Mouse (Mus musculus) T-helper 17 cell (primary cell): ENCODE results near the gene Stoml1.

Experiments used
- in situ Hi-C, 2 experiments: fragments of 300-600 bp; cut with MboI, MseI; formaldehyde crosslinking; loops; 1 replicate in 1 of 2; 2 replicates in 1 of 2; pipeline ENCODE4 v1.15.1; 2025; ENCODE audit warnings: high pct_unique_total_duplicates in 2 of 2

Stoml1 gene

GRCm38 (mm10) chr9:58270081-58270480 is 17.1 kb downstream of the Stoml1 start:
- in situ Hi-C loops, result loop anchor here (10.0 to 25.0 kb wide), 2 partner anchors 505 to 1217 kb away; partner anchors contain the start of genes Arih1 (in 1 of the 2) and Clk3 (in 1 of the 2)

DNA sequence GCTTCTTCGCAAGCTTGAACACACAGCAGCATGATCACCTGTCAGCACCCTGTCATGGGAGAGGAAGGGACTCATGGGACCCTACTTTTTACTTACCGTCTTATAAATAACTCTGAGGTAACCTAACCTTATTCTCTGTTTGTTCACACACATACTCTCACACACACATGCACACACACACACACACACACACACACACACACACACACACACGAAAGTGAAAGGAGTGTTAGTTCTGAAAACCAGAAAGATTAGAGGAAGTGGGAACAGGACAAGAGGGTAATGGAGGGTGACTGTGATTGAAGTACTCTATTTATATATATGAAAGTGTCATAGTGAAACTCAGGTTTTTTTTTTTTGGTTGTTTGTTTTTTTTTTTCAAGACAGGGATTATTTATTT is 18.1 kb downstream of the Stoml1 start:
- in situ Hi-C loops, result loop anchor here (10.0 to 25.0 kb wide), 2 partner anchors 506 to 1216 kb away; partner anchors contain the start of genes Arih1 (in 1 of the 2) and Clk3 (in 1 of the 2)

DNA sequence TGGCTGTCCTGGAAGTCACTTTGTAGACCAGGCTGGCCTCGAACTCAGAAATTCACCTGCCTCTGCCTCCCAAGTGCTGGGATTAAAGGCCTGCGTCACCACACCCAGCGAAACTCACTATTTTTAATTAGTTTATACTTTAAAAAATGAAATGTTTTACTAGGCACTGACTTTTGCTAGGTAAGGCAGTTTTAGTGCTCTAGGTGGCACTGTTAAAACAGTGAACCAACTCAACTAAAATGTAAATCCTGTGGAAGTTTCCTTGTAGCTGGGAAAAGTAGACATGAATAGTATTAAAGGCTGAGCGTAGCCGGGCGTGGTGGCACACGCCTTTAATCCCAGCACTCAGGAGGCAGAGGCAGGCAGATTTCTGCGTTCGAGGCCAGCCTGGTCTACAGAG is 18.6 kb downstream of the Stoml1 start:
- in situ Hi-C loops, result loop anchor here (10.0 to 25.0 kb wide), 2 partner anchors 507 to 1216 kb away; partner anchors contain the start of genes Arih1 (in 1 of the 2) and Clk3 (in 1 of the 2)

- in situ Hi-C loops, result loop anchor here (10.0 to 25.0 kb wide), 2 partner anchors 507 to 1215 kb away; partner anchors contain the start of genes Arih1 (in 1 of the 2) and Clk3 (in 1 of the 2)
Measured at GRCm38 (mm10) chr9:58272068-58272541, 19.1 kb downstream of the Stoml1 start.

DNA sequence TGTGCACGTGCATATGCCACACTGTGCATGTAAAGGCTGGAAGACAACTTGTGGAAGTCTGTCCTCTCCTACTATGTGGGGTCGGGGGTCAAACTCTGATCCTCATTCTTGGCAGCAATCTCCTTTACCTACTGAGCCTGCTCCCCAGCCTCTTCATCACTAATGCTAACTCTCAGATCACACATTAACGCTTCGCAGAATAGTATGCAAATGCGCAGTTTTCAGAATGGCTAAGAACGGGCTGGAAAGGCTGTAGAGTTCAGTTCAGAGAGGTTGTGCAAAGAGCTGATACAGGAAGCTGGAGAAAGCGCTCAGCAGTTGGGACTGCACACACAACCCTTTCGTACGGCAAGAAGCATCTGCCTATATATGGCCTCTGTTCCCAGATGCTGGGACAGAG is 19.9 kb downstream of the Stoml1 start:
- in situ Hi-C loops, result loop anchor here (10.0 to 25.0 kb wide), 2 partner anchors 508 to 1214 kb away; partner anchors contain the start of genes Arih1 (in 1 of the 2) and Clk3 (in 1 of the 2)

DNA sequence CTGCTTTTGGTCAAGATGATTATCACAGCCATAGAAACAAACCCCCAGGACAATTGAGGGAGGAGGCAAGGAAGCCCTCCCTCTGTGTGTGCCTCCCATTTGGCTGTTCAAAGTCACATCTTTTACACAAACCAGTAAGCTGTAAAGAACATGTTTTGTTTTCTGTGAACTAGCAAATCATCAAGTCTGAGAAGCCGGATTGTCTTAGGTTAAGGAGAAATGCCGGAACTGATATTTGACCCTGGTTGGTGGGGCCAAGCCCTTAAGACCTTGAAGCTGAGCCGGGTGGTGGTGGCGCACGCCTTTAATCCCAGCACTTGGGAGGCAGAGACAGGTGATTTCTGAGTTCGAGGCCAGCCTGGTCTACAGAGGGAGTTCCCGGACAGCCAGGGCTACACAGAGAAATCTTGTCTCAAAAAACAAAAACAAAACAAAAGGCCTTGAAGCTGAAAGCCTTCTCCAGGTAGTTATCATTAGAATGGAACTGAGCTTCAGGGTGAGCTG is 21.2 kb downstream of the Stoml1 start:
- in situ Hi-C loops, result loop anchor here (10.0 to 25.0 kb wide), 2 partner anchors 509 to 1213 kb away; partner anchors contain the start of genes Arih1 (in 1 of the 2) and Clk3 (in 1 of the 2)

DNA sequence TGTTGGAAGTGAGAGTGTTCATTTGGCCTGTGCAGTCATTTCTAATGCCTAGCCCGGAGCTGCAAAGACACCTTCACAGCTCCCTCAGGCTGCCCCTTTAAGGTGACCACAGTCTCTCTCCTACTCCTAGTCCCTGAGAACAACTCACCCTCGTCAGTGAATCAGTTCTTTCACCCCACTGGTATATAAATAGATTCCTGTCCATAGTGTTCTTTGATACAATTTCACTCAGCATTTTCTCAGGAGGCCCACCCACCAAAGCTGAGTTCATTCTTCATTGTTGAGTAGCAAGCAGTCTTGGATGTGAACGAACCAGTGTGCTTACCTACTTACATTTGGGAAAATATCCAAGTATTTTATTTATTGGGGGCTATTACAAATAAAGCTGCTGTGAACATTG is 21.7 kb downstream of the Stoml1 start:
- in situ Hi-C loops, result loop anchor here (10.0 to 25.0 kb wide), 2 partner anchors 510 to 1213 kb away; partner anchors contain the start of genes Arih1 (in 1 of the 2) and Clk3 (in 1 of the 2)

DNA sequence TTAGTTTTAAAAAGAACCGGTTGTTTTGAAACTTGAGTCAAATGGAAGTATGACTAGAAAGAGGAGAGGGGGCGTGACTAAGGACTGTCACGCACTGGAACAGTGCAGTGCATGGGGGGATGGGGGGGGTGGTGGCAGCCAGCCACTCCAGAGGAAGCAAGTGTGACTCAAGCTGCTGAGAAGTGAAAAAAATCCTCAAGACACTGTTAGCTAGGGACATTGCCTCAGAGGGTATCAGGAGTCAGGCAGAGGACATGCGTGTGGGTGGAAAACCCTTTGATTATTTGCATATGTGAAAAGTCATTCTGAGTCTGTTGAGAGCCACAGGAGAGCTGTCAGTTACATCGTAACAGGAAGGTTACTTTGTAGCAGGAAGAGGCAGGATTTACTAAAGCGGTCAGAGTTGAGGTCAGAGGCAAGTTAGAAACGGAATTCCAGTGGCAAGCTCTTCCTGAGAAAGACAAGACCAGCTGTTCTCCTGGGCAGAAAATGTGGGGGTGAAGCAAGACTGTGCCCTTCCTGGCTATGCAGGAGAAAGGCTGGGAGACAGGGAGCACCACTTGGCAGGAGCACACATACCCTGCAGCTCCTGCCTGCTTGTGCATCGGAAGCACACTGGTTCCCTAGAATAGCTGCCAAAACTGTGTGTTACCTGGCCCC is 22.3 kb downstream of the Stoml1 start:
- in situ Hi-C loops, result loop anchor here in 1 of 2 experiments (10.0 kb wide), 1 partner anchor 510 kb away; the partner anchor contains the start of gene Clk3

GRCm38 (mm10) chr9:58275797-58276196 is 22.8 kb downstream of the Stoml1 start:
- in situ Hi-C loops, result loop anchor here in 1 of 2 experiments (10.0 kb wide), 1 partner anchor 511 kb away; the partner anchor contains the start of gene Clk3

GRCm38 (mm10) chr9:58276346-58276745 is 23.4 kb downstream of the Stoml1 start:
- in situ Hi-C loops, result loop anchor here in 1 of 2 experiments (10.0 kb wide), 1 partner anchor 512 kb away; the partner anchor contains the start of gene Clk3

GRCm38 (mm10) chr9:58278313-58278712 is 25.3 kb downstream of the Stoml1 start:
- in situ Hi-C loops, result loop anchor here in 1 of 2 experiments (10.0 kb wide), 1 partner anchor 514 kb away; the partner anchor contains the start of gene Clk3

DNA sequence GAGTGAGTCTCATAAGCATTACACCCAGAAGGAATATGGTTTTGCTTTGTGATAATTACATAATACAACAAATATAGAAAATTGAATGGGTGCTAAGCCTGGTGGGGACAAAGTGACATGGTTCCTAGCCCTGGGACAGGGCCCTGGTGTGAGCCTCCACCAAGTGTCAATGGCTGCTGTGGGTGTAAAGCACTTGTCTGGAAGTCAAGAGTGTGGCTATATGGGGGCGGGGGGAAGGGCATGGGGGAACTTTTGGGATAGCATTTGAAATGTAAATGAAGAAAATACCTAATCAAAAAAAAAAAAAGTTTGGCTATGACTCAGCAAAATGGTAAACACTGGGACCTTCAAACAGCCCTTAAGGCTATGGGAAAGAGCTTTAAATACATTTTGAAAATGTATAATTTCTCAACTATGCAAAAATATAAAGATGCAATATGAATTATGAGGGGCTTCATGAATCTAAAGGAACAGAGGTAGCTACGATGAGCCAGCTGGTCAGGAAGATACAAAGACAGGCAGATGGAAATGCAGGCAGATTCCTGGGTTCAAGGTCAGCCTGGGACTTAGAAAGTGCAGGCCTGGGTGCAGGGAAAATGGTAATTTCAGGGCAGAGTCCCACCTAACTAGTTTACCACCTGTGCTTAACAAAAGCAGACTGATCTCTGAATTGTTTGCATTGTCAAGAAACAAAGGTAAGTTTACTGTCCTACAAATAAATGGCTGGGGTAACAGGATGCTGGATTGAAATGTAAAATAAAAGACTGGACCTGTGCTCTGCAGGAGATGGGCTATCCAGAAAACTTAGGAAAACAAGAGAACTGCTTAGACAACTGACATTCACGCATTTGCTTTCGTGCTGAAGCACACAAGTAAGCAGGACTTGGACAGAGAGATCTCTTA is 26.1 kb downstream of the Stoml1 start:
- in situ Hi-C loops, result loop anchor here in 1 of 2 experiments (10.0 kb wide), 1 partner anchor 514 kb away; the partner anchor contains the start of gene Clk3

- in situ Hi-C loops, result loop anchor here (5.0 to 10.0 kb wide), 3 partner anchors 37 to 515 kb away; partner anchors contain the start of gene Clk3 (in 1 of the 2)
Measured at GRCm38 (mm10) chr9:58279780-58280179, 26.8 kb downstream of the Stoml1 start.

DNA sequence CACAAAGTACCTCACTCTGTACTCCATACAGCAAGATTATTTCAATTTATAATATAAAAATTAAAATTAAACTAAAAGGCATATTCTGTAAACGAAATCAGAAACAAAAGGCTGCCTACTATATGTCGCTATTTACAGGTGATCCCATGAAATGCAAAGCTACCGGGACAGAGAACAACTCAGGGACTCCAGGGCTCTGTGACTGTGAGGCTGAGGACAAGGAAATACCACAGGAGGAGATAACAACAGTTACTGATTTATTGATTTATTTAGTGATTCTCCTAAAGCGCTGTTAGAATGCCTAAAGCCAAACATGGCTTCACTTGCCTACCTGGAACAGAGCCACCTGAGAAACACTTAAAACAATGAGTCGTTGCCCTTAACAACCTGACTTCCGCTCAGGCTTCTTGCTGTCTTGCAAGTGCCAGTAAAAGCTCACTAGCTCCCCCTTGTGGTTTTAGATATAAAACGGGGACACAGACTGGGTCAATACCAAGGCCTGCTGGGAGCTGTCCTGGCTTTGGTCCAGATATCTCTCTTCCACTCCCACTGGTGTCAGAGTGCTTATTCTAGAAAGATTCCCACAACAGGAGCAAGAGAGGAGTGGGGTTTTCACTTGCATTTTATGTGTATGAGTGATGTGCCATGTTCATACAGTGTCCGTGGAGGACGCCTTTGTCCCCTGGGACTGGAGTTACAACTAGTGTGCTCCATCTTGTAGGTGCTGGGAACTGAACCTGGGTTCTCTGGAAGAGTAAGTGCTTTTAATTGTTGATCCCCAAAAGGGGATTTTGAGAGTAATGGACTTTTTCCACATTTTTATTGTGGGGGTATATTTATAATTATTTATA is 27.5 kb downstream of the Stoml1 start:
- in situ Hi-C loops, result loop anchor here (5.0 kb wide), 2 partner anchors 38 to 53 kb away; no protein-coding TSS in a partner anchor

GRCm38 (mm10) chr9:58281597-58281996 is 28.6 kb downstream of the Stoml1 start:
- in situ Hi-C loops, result loop anchor here (5.0 kb wide), 2 partner anchors 39 to 54 kb away; no protein-coding TSS in a partner anchor

GRCm38 (mm10) chr9:58283431-58283830 is 30.5 kb downstream of the Stoml1 start:
- in situ Hi-C loops, result loop anchor here (5.0 kb wide), 2 partner anchors 41 to 56 kb away; no protein-coding TSS in a partner anchor

DNA sequence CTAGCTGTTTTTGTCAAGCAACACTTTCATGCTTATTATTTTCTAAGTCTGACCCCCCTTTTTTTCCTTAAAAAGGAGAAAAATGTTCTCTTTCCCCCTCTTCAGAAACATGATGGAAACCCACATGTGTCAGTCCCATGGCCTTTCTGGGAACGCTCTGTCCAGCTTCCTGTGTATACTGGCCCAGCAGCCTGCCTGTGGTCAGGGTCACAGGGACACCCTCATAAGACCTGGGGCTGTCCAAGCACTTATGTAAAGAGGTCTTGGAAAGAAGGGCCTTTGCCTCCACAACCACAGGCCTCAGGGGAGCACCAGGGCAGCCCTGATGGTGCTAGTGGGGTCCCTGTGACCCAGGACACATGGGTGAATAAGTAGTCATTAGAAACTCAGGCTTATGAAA is 36.1 kb downstream of the Stoml1 start:
- in situ Hi-C loops, result no loop called here

GRCm38 (mm10) chr9:58289901-58290300 is 36.9 kb downstream of the Stoml1 start:
- in situ Hi-C loops, result no loop called here

DNA sequence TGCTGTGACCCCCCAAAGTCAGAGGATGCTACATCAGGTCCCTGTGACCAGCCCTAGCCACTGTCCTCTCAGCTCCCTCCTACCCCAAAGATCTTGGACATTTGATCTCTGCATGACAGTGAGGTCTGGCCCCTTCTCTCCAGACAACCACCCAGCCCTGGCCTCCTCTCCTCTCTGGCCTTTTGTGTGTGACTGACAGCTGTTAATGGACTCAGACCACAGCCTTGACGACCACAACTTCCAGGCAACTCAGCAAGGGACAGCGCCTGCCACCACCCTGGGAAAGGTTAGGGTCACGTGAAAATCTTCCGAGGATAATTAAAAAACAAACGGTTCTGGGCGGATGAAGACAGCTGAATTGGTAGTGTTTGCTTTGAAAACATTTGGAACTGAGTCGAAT is 41.6 kb downstream of the Stoml1 start:
- in situ Hi-C loops, result no loop called here

GRCm38 (mm10) chr9:58295345-58295744 is 42.4 kb downstream of the Stoml1 start:
- in situ Hi-C loops, result no loop called here
